Mouse (Mus musculus) MEL (cell line): ENCODE results near the gene Dennd6a.

Source experiments
- CHD1 ChIP-seq: IDR thresholded peaks from 2 replicates; pipeline ENCODE4 v1.6.1; 2012; ENCODE audit warnings: low read depth, mild to moderate bottlenecking, inconsistent platforms, low read length, improper control_type of control experiment
- CTCF ChIP-seq, 3 experiments: IDR thresholded peaks in 2 of 3; conservative IDR thresholded peaks in 1 of 3; 2 replicates each; pipeline ENCODE4 v1.5.1; 2011 to 2012; ENCODE audit warnings: low read length in 3 of 3, low read depth in 2 of 3, mild to moderate bottlenecking in 2 of 3, improper control_type of control experiment in 1 of 3, inconsistent platforms in 1 of 3, mixed read lengths in 1 of 3, moderate library complexity in 1 of 3; ENCODE audit not compliant: control insufficient read depth in 1 of 3, insufficient read depth in 1 of 3, poor library complexity in 1 of 3, severe bottlenecking in 1 of 3
- E2F4 ChIP-seq: IDR thresholded peaks from 2 replicates; pipeline ENCODE4 v1.6.1; 2011; ENCODE audit warnings: low read depth, low read length, improper control_type of control experiment, borderline replicate concordance
- ETS1 ChIP-seq: IDR thresholded peaks from 2 replicates; pipeline ENCODE4 v1.6.1; 2012; ENCODE audit warnings: low read depth, mild to moderate bottlenecking, inconsistent platforms, low read length, improper control_type of control experiment, moderate library complexity
- GATA1 ChIP-seq: IDR thresholded peaks from 2 replicates; pipeline ENCODE4 v1.6.1; 2011; ENCODE audit warnings: low read depth, low read length, improper control_type of control experiment
- HCFC1 ChIP-seq: IDR thresholded peaks from 2 replicates; pipeline ENCODE4 v1.6.1; 2012; ENCODE audit warnings: low read depth, mild to moderate bottlenecking, inconsistent platforms, low read length, improper control_type of control experiment, moderate library complexity
- JUND ChIP-seq: IDR thresholded peaks from 2 replicates; pipeline ENCODE4 v1.6.1; 2011; ENCODE audit warnings: low read depth, mild to moderate bottlenecking, improper control_type of control experiment, low read length
- POLR2A ChIP-seq, 2 experiments: IDR thresholded peaks; 2 replicates each; pipeline ENCODE4 v1.6.1; 2011 to 2012; ENCODE audit warnings: low read length in 2 of 2, mild to moderate bottlenecking in 2 of 2, control low read depth in 1 of 2, improper control_type of control experiment in 1 of 2, low read depth in 1 of 2, moderate library complexity in 1 of 2; ENCODE audit not compliant: control insufficient read depth in 1 of 2, insufficient read depth in 1 of 2, poor library complexity in 1 of 2
- POLR2AphosphoS5 ChIP-seq: IDR thresholded peaks from 2 replicates; pipeline ENCODE4 v1.6.1; 2012; ENCODE audit warnings: low read depth, borderline replicate concordance, mild to moderate bottlenecking, inconsistent platforms, low read length, moderate library complexity, mixed read lengths

DNA sequence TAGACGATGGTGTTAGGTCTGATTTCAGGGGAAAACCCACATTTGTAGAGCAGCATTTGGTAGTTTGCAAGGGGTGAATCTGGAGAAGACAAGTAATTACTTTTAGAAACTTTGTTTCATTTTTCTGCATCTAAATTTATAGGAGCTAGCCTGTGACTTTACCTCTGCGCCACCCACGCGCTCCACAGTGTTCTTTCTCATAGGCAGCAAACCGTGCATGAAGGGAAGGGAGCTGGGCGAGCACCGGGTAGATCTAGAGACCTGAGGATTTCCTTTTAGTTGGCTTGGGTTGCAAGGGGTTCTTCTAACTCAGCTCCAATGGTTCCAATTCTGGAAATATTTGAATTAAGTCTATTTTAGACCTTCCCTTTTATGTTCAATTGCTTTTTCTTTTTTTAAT is 15.1 kb upstream of the Dennd6a start:
- TF ChIP-seq POLR2A (IDR thresholded peaks at IDR 0.05; ENCODE audit: control insufficient read depth in 1 of 2, insufficient read depth in 1 of 2, low read depth in 1 of 2, low read length in 2 of 2, poor library complexity in 1 of 2) (no peak), JUND (no peak), CTCF (IDR thresholded peaks at IDR 0.05 in 2 of 3, conservative IDR thresholded peaks at IDR 0.05 in 1 of 3; ENCODE audit: control insufficient read depth in 1 of 3, insufficient read depth in 1 of 3, low read depth in 2 of 3, low read length in 3 of 3, poor library complexity in 1 of 3, severe bottlenecking in 1 of 3) (no peak), POLR2AphosphoS5 (no peak), GATA1 (no peak), HCFC1 (no peak), CHD1 (no peak), ETS1 (no peak), E2F4 (no peak)
